Mouse (Mus musculus) bone marrow macrophage, adult 2 months (primary cell): ENCODE measurements around the gene Zfp385b.

ENCODE experiments used
- CTCF ChIP-seq: IDR thresholded peaks from 2 replicates; pipeline ENCODE4 v1.5.1; 2012; ENCODE audit warnings: low read depth, mild to moderate bottlenecking, low read length, moderate library complexity
- POLR2A ChIP-seq: IDR thresholded peaks from 2 replicates; pipeline ENCODE4 v1.6.1; 2012; ENCODE audit warnings: mild to moderate bottlenecking, low read depth, low read length, borderline replicate concordance

GRCm38 (mm10) chr2:77749631-77750030, 69.8 kb downstream of the Zfp385b start:
- TF ChIP-seq CTCF (no peak), POLR2A (no peak)
